Mouse (Mus musculus) fat pad, adult 2 months (tissue): ENCODE data around the gene Egfem1.

Experiments
- DNase-seq: peaks from one replicate; pipeline ENCODE4 v3.0.0-alpha.2; 2011; ENCODE audit warnings: low read depth, low spot score; ENCODE audit errors: extremely low read depth

The Egfem1 gene

DNA sequence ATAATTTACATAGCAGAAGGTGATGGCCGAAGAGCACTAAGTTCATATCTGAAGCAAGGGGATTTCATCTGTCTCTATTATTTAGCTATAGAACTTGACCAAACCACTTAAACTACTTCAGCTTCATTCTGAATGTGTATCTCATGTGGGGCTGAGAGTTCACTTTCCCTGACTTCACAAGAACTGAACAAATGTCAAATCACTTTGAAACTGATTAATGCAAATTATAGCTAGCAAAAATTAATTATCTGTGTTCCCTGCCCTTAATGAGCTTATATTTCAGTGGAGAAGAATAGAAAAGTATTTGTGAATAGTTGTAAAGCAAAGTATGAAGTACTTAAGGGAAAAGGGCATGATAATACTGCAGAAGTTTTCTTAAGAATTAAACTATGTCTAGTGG is 481.3 kb downstream of the Egfem1 start:
- no peak for DNase-seq

GRCm38 (mm10) chr3:29578055-29578860 is 496.4 kb downstream of the Egfem1 start:
- DNase-seq, result peak; percentile 10

DNA sequence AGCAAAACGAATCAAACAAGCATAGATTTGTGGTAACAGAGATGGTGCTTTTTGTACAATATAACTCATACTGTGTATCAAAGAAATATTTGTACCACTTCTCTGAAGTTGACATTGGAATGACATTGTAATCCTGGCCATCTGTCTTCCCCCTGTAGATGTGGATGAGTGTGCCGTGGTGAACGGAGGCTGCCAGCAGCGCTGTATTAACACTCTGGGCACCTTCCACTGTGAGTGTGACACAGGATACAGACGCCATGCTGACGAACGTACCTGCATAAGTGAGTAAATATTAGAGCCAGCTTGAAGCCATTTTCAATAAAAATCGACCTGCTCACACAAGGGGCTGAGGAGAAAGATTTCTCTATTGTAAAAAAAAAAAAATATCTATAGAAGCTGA is 500.9 kb downstream of the Egfem1 start:
- no peak for DNase-seq

DNA sequence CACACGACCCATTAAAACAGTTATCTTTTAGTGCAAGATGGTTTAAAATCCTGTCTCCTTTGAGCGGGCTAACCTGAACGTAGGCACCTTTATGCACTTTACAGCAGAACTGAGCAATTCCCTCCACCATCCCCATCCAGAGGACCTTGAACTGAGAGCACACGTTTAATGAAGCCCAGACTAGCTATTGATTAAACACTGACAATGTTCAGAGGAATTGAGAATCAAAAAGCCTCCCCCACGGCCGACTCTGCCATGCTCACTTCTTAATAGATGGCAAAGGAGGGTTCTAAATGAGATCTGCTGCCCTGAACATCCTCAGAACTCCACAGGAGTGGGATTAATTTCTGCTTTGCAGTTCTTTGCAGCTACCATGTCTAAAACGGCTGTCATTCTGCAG is 520.3 kb downstream of the Egfem1 start:
- DNase-seq, result no peak

DNA sequence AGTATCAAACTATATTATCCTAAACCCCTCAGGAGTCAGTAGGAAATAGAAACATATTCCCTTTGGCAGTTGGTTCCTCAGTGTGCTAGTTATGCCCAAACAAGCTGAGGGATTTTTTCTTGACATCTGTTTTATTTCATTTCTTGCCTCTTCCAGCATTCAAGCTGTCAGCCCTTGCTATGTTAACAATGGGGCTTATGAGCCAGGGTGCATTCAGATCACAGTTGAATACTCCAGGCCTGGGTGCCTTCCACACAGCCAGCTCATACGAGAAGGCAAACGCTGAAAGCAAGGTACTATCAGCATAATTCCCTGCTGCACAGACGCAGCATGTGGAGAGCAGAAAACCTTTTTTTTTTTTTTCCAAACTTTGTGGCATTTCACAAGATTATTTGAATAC is 526.9 kb downstream of the Egfem1 start:
- no peak for DNase-seq

DNA sequence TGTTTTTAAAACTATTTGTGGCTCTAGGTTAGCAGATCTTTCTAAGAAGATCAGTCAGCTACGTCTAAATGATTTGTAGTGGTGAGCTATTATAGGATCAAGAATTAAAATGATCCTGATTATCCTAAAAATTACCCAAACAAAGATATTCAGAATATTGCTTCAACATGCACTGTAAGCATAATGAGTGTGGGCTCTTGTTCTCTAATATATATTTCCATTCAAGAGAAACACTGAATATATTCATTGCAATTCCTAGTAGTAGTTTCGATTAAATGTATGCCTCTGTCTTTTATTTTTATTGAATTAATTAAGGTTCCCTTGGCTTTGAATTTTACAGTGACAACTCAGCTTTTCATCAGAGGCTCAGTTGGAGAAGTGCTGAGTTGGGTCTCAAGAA is 527.4 kb downstream of the Egfem1 start:
- DNase-seq, result no peak

GRCm38 (mm10) chr3:29619586-29619985 is 537.8 kb downstream of the Egfem1 start:
- DNase-seq, result no peak

- no peak for DNase-seq
Measured at GRCm38 (mm10) chr3:29639819-29640218, 558.0 kb downstream of the Egfem1 start.

- no peak for DNase-seq
Measured at GRCm38 (mm10) chr3:29666796-29667195, 585.0 kb downstream of the Egfem1 start.

- peak; percentile 5 for DNase-seq
Measured at GRCm38 (mm10) chr3:29689367-29690285, 607.8 kb downstream of the Egfem1 start.

DNA sequence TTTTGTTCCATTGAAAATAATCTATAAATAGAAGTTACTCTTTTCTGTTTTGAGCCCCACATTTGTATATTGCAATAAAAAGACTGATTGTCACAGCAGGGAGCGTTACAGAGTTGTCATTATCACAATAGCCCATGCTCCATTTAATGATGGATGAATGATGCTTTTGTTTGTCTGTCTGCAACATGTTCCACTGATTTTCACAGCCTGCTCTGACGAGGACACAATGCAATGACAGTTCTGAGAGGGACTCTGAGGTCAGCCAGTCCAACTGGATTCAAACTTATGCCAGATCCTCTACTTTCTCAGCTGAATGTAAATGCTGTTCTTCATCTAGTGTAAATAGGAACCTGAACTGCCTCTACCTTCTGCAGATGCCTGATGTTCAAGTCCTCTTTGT is 619.3 kb downstream of the Egfem1 start:
- no peak for DNase-seq

DNA sequence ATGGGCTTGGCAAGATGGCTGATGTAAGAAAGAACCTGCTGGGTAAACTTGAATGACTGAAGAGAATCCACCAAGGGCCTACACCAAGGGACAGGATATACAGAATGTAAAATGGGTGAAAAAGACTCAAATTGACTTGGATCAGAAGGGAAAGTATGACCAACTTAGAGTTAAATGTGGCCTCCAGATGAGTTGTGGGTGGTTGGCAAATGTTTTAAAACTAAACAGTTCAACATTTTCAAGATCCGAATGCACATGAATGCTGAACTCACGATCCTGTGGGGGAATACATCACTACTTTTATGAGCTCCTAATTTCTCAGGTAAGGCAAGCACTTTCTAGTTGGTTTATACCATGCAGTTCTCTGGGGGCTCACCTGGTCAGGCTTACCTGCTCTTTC is 625.0 kb downstream of the Egfem1 start:
- DNase-seq, result no peak

- no peak for DNase-seq
Measured at GRCm38 (mm10) chr3:29707467-29707866, 625.6 kb downstream of the Egfem1 start.

DNA sequence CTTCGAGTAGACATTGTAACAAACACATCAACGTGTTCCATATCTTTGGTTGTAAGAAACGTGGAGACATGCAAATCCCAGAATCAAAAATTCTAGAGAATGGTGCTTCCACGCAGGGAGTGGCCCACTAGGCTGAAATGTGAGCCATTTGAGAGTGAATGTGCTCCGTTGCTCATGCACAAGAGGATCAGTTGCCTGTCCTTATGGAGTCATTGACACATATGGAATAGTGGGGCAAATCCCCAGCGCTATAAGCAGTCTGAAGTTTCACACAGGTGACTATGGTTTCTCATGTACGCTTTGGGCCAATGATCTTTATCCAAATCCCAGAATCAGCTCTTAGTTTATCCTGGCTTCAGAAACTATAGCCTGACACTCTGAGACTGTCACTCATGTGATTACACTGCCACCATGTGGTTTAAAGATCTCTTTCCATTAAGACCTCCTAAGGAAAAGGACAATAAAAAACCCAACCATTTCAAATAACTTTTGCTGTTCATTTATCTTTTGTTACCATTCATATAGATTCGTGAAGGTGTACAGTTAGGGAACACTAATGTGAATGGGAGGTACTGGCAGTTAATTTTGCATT is 644.6 kb downstream of the Egfem1 start:
- no peak for DNase-seq

DNA sequence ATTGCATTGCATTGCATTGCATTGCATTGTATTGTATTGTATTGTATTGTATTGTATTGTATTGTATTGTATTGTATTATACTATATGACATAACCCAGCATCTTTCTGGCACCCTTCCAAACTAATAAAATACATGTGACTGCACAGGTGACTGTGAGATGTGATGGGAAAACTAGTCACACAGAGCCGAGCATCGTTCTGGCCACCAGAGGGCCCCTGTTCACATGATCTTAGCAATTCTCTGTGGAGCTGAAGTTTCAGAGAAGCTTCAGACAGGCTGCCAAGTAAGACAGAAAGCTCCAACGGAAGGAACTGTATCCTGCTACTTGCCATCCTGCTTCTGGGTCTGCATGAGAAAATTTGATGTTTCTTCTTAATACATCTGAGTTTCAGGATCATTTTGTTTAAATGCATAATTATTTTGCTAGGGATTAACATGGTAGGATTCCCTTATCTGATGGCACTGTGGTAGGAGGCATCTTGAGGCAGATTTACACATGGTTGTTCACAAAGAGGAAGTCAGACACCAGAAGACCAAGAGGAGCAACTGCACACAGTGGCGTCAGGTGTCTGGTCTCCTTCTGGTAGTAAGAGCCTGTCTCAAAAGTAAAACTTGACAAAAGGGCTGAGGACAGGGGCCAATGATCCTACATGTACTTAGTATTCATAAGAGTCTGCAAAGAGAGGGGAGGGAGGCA is 648.4 kb downstream of the Egfem1 start:
- DNase-seq, result no peak

DNA sequence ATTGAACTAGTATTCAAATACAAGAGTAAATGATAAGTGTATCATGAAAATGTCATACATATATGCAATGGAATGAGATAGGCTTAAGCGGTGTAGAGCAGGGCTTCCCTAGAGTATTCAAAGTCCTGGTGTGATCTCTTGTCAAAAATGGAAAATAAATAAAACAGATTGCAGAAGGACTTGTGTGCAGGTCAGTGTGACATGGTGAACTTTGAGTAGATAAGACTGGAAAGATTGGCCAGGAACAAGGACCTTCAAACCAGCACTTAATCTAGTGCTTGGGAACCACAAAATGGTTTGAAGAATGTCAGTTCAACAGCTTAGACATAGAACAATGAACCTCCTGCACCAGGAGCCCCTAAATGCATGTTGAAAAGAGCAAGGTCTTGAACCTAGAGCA is 649.7 kb downstream of the Egfem1 start:
- DNase-seq, result no peak

GRCm38 (mm10) chr3:29732626-29733025 is 650.8 kb downstream of the Egfem1 start:
- no peak for DNase-seq

GRCm38 (mm10) chr3:29734251-29734650 is 652.4 kb downstream of the Egfem1 start:
- no peak for DNase-seq

- DNase-seq, result no peak
Measured at GRCm38 (mm10) chr3:29739292-29739691, 657.5 kb downstream of the Egfem1 start.
